Mouse (Mus musculus) forebrain, embryonic 16.5 days (tissue): ENCODE data around the gene Grk6. TPM values are rescaled to one million over a fixed set of nuclear protein-coding genes. Genes with fewer than 3 reads are reported as not detected.

Source experiments
- ATAC-seq: fragments of 200-750 bp; cut with Nextera tagmentation; 2 replicates; pipeline ENCODE4 v1.8.0; 2017; ENCODE audit warnings: mild to moderate bottlenecking, moderate library complexity
- H3K27ac ChIP-seq: fragments of 300-500 bp; sonication (generic); 2 replicates; pipeline ENCODE4 v1.5.1; 2014; ENCODE audit warnings: low read length, control low read depth
- H3K27me3 ChIP-seq: fragments of 300-500 bp; sonication (generic); replicated peaks from 2 replicates; pipeline ENCODE4 v1.6.1; 2014; ENCODE audit warnings: low read length; ENCODE audit not compliant: control insufficient read depth, insufficient read depth
- H3K36me3 ChIP-seq: fragments of 300-500 bp; sonication (generic); 2 replicates; pipeline ENCODE4 v1.6.1; 2014; ENCODE audit not compliant: control insufficient read depth, insufficient read depth
- H3K4me1 ChIP-seq: fragments of 300-500 bp; sonication (generic); replicated peaks from 2 replicates; pipeline ENCODE4 v1.6.1; 2014; ENCODE audit warnings: low read length; ENCODE audit not compliant: control insufficient read depth, insufficient read depth
- H3K4me2 ChIP-seq: fragments of 300-500 bp; sonication (generic); 2 replicates; pipeline ENCODE4 v1.6.1; 2014; ENCODE audit warnings: mild to moderate bottlenecking, low read length, control low read depth
- H3K4me3 ChIP-seq: fragments of 300-500 bp; sonication (generic); replicated peaks from 2 replicates; pipeline ENCODE4 v1.5.1; 2014; ENCODE audit warnings: mild to moderate bottlenecking, low read length, control low read depth
- H3K9ac ChIP-seq: fragments of 300-500 bp; sonication (generic); replicated peaks from 2 replicates; pipeline ENCODE4 v1.6.1; 2014; ENCODE audit warnings: low read depth, low read length, control low read depth
- H3K9me3 ChIP-seq: fragments of 300-500 bp; sonication (generic); 2 replicates; pipeline ENCODE4 v1.6.1; 2016; ENCODE audit warnings: low read length; ENCODE audit not compliant: control insufficient read depth
- WGBS: fragments of 180-500 bp; shearing (Covaris S2); extraction: QIAGEN DNeasy Blood & Tissue Kit; methylation state at CpG from one replicate; pipeline ENCODE4 v1.1.7; 2014; 5-methylcytosine and 5-hydroxymethylcytosine counted together
- polyA plus RNA-seq: library from polyadenylated mRNA; unstranded; fragments of >200 nt; fragmentation: Nextera tagmentation; extraction: Ambion mirVana; gene quantifications from 2 replicates; pipeline ENCODE4 v1.2.1, GENCODE M21; 2015

The Grk6 gene
- polyA plus RNA-seq, 1 experiment from 2014 or later = 40.1 TPM

GRCm38 (mm10) chr13:55444286-55444936, 461 bp upstream of the Grk6 start:
- Histone ChIP-seq H3K27me3 (no peaks in the 10 kb centered on the region), H3K36me3 (no peaks in the 10 kb centered on the region), H3K4me1 (peaks cover 29% of the 10 kb centered on the region), H3K9ac (peak overlapping the region; percentile 67), H3K9me3 (no peaks in the 10 kb centered on the region), H3K27ac (peak overlapping the region; percentile 96), H3K4me3 (peak overlapping the region; percentile 81), H3K4me2 (peak overlapping the region; percentile 65)
- ATAC-seq = peak; percentile 72
- WGBS = under 1% methylated on average over 31 of the region's 33 CpGs

- H3K27ac ChIP-seq = peak overlapping the region; percentile 82
- peaks cover 29% of the 10 kb centered on the region for H3K4me1 ChIP-seq
- peak overlapping the region; percentile 92 for H3K9ac ChIP-seq
- H3K4me2 ChIP-seq = peak overlapping the region; percentile 82
- ATAC-seq = no peak; the same call in none of the 2 replicates
- no peaks in the 10 kb centered on the region for H3K27me3 ChIP-seq
- peak overlapping the region; percentile 81 for H3K4me3 ChIP-seq
- no peaks in the 10 kb centered on the region for H3K9me3 ChIP-seq
- under 1% methylated on average over 49 of the region's 66 CpGs for WGBS
- H3K36me3 ChIP-seq = no peaks in the 10 kb centered on the region
These were observed 654 bp downstream of the Grk6 start for GRCm38 (mm10) chr13:55445361-55446091.

GRCm38 (mm10) chr13:55446483-55447105, 1.7 kb downstream of the Grk6 start:
- H3K36me3 ChIP-seq = no peaks in the 10 kb centered on the region
- no peak overlapping the region for H3K9ac ChIP-seq
- 82% methylated on average over 6 of the region's 6 CpGs for WGBS
- no peaks in the 10 kb centered on the region for H3K9me3 ChIP-seq
- ATAC-seq = no peak
- no peaks in the 10 kb centered on the region for H3K27me3 ChIP-seq
- no peak overlapping the region for H3K27ac ChIP-seq
- peak overlapping the region; percentile 82 for H3K4me2 ChIP-seq
- no peak overlapping the region; the same call in 1 of the 2 replicates for H3K4me3 ChIP-seq
- H3K4me1 ChIP-seq = peaks cover 29% of the 10 kb centered on the region

DNA sequence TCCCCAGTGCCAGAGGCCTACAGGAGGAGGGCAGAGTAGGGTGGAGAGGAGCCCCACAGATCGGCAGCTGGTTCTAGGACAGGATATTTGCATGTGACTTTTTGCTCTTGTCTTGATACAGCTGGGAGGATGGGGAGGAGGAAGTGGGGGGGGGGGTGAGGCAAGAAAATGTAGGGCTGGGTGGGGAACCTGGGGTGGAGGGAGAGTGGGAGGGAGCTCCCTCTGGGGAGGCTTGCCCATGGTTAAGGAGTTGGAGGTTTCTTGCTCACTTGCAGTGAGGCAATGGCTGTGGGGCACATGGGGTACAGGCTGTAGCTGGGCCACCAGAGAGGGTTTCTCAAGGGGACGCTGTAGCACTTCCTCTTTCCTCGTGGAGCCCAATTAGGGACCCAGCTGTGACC, 2.7 kb downstream of the Grk6 start:
- no peak for ATAC-seq
- Histone ChIP-seq H3K4me1 (peaks cover 29% of the 10 kb centered on the region), H3K27me3 (no peaks in the 10 kb centered on the region), H3K36me3 (peaks cover 9% of the 10 kb centered on the region), H3K9ac (no peak overlapping the region), H3K4me3 (no peak overlapping the region), H3K27ac (no peak overlapping the region), H3K9me3 (no peaks in the 10 kb centered on the region), H3K4me2 (no peak overlapping the region)
- WGBS = 76% methylated on average over 3 of the region's 3 CpGs

- Histone ChIP-seq H3K27ac (no peak overlapping the region), H3K9ac (no peak overlapping the region)
- no peak for ATAC-seq
These were observed 3.3 kb downstream of the Grk6 start for GRCm38 (mm10) chr13:55448131-55448530.

GRCm38 (mm10) chr13:55449205-55449604, 4.3 kb downstream of the Grk6 start:
- 92% methylated on average over 9 of the region's 9 CpGs for WGBS
- H3K36me3 ChIP-seq = peaks cover 14% of the 10 kb centered on the region
- no peak overlapping the region for H3K9ac ChIP-seq
- H3K27ac ChIP-seq = no peak overlapping the region
- peaks cover 23% of the 10 kb centered on the region for H3K4me1 ChIP-seq
- ATAC-seq = no peak
- no peak overlapping the region for H3K4me2 ChIP-seq
- H3K9me3 ChIP-seq = no peaks in the 10 kb centered on the region
- H3K4me3 ChIP-seq = no peak overlapping the region
- H3K27me3 ChIP-seq = no peaks in the 10 kb centered on the region

More at GRCm38 (mm10) chr13:55448131-55448530, 3.3 kb downstream of the Grk6 start:
- H3K4me3 ChIP-seq = no peak overlapping the region
- peaks cover 14% of the 10 kb centered on the region for H3K36me3 ChIP-seq
- H3K4me1 ChIP-seq = peaks cover 29% of the 10 kb centered on the region
- WGBS = 92% methylated on average over 5 of the region's 5 CpGs
- no peak overlapping the region for H3K4me2 ChIP-seq
- H3K27me3 ChIP-seq = no peaks in the 10 kb centered on the region
- no peaks in the 10 kb centered on the region for H3K9me3 ChIP-seq

DNA sequence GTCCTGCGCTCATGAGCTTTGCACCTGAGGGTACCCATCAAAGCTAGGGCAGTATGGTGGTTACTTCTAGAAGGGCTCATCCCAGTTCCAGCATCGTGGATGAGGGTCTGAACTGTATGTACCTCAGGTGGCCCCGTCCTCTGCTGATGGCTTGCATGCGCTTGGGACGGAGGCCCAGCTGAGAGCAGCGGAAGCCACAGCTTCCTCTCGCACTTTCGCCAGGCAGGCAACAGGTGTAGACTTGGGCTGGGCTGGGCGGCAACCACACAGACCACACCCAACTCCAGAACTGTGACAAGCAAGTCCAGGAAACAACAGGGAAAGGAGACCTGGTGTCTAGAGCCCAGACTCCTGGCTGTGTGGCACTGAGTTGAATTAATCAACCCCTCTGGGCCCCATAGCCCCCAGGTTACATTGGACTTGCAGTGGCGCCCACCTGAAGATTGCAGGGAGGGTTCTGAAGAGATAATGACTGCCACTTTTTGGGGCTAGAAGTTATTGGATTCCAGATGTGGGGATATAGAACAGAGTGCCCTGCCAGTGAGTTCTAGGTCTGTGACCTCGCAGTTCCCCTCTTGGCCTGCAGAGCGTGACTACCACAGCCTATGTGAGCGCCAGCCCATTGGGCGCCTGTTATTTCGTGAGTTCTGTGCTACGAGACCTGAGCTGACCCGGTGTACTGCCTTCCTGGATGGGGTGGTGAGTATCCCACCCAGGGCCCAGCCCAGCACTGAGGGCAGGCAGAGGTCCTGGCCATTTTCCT, 5.0 kb downstream of the Grk6 start:
- no peak overlapping the region for H3K9ac ChIP-seq
- H3K27ac ChIP-seq = no peak overlapping the region
- H3K36me3 ChIP-seq = peaks cover 15% of the 10 kb centered on the region
- H3K9me3 ChIP-seq = no peaks in the 10 kb centered on the region
- 89% methylated on average over 17 of the region's 17 CpGs for WGBS
- ATAC-seq = no peak
- H3K4me2 ChIP-seq = no peak overlapping the region
- H3K4me1 ChIP-seq = peaks cover 23% of the 10 kb centered on the region
- H3K27me3 ChIP-seq = no peaks in the 10 kb centered on the region
- no peak overlapping the region for H3K4me3 ChIP-seq

- H3K9ac ChIP-seq = no peak overlapping the region
- peaks cover 23% of the 10 kb centered on the region for H3K4me1 ChIP-seq
- H3K27me3 ChIP-seq = no peaks in the 10 kb centered on the region
- no peak overlapping the region for H3K27ac ChIP-seq
- 86% methylated on average over 11 of the region's 11 CpGs for WGBS
- no peak for ATAC-seq
- H3K4me3 ChIP-seq = no peak overlapping the region
- peaks cover 18% of the 10 kb centered on the region for H3K36me3 ChIP-seq
- H3K4me2 ChIP-seq = no peak overlapping the region
- H3K9me3 ChIP-seq = no peaks in the 10 kb centered on the region
These were observed 5.7 kb downstream of the Grk6 start for GRCm38 (mm10) chr13:55450511-55450980.

DNA sequence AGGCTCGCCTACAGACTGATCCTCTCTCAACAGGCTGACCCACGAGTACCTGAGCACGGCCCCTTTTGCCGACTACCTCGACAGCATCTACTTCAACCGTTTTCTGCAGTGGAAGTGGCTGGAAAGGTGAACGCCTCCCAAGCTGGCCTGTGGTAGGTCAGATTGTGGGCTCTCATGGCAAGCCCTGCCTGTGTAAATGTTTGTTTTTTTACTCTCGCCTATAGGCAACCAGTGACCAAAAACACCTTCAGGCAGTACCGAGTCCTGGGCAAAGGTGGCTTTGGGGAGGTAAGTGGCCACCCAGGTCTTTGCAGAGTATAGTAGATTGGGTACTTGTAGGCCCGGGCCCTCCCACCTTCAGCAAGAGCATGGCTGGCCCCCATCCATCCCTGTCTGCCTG, 6.4 kb downstream of the Grk6 start:
- Histone ChIP-seq H3K27me3 (no peaks in the 10 kb centered on the region), H3K4me2 (no peak overlapping the region), H3K4me3 (no peak overlapping the region), H3K27ac (no peak overlapping the region), H3K9ac (no peak overlapping the region), H3K4me1 (peaks cover 17% of the 10 kb centered on the region), H3K36me3 (peaks cover 18% of the 10 kb centered on the region), H3K9me3 (no peaks in the 10 kb centered on the region)
- WGBS = 92% methylated on average over 10 of the region's 10 CpGs
- no peak for ATAC-seq
